Mouse (Mus musculus): ENCODE data around the gene B4galnt2. TPM values are rescaled to one million over a fixed set of nuclear protein-coding genes. Genes with fewer than 3 reads are reported as not detected.

B4galnt2 gene
- polyA plus RNA-seq, 1 experiment from 2014 or later = 0.49 TPM

GRCm38 (mm10) chr11:95826317-95827167 lies 88.1 kb downstream of the B4galnt2 start:
- 49% methylated on average over 6 of the region's 6 CpGs for WGBS
- H3K36me3 ChIP-seq = 0 out of 2 replicates have a peak, but pooled peaks cover 3% of the 10 kb centered on the region
- H3K4me1 ChIP-seq = peaks cover 47% of the 10 kb centered on the region
- no peak overlapping the region for H3K4me3 ChIP-seq
- peak; percentile 52 for DNase-seq (ENCODE audit: low spot score)
- no peaks in the 10 kb centered on the region for H3K9me3 ChIP-seq
- H3K27ac ChIP-seq = no peak overlapping the region
- peaks cover 75% of the 10 kb centered on the region for H3K27me3 ChIP-seq (ENCODE audit: insufficient read depth, poor library complexity, severe bottlenecking)

- peaks cover 72% of the 10 kb centered on the region for H3K27me3 ChIP-seq (ENCODE audit: insufficient read depth, poor library complexity, severe bottlenecking)
- 50% methylated on average over 3 of the region's 3 CpGs for WGBS
- no peaks in the 10 kb centered on the region for H3K9me3 ChIP-seq
- 0 out of 2 replicates have a peak, but pooled peaks cover 3% of the 10 kb centered on the region for H3K36me3 ChIP-seq
- peak overlapping the region; percentile 82; the same call in 1 of the 2 replicates for H3K4me3 ChIP-seq
- no peak for DNase-seq (ENCODE audit: low spot score)
- no peak overlapping the region for H3K27ac ChIP-seq
- H3K4me1 ChIP-seq = peaks cover 37% of the 10 kb centered on the region
These were observed 89.1 kb downstream of the B4galnt2 start for GRCm38 (mm10) chr11:95825625-95826024.

- DNase-seq (ENCODE audit: low spot score) = peak; percentile 85
- Histone ChIP-seq H3K27ac (peak overlapping the region; percentile 92), H3K9me3 (no peaks in the 10 kb centered on the region), H3K4me1 (peaks cover 30% of the 10 kb centered on the region), H3K4me3 (peak overlapping the region; percentile 82), H3K27me3 (ENCODE audit: insufficient read depth, poor library complexity, severe bottlenecking) (peaks cover 64% of the 10 kb centered on the region), H3K36me3 (0 out of 2 replicates have a peak, but pooled peaks cover 3% of the 10 kb centered on the region)
- WGBS = 2% methylated on average over 11 of the region's 11 CpGs
These were observed 89.8 kb downstream of the B4galnt2 start for GRCm38 (mm10) chr11:95824877-95825243.

- WGBS = under 1% methylated on average over 78 of the region's 78 CpGs
- peaks cover 25% of the 10 kb centered on the region for H3K4me1 ChIP-seq
- no peaks in the 10 kb centered on the region for H3K9me3 ChIP-seq
- DNase-seq (ENCODE audit: low spot score) = peak; percentile 95
- peaks cover 58% of the 10 kb centered on the region for H3K27me3 ChIP-seq (ENCODE audit: insufficient read depth, poor library complexity, severe bottlenecking)
- H3K36me3 ChIP-seq = no peaks in the 10 kb centered on the region
- peak within 1 kb of the TSS; percentile 82 for H3K4me3 ChIP-seq
- H3K27ac ChIP-seq = peak within 1 kb of the TSS; percentile 92
These were observed 90.4 kb downstream of the B4galnt2 start, which contains the start of gene Phospho1 for GRCm38 (mm10) chr11:95824071-95824876. Gene Phospho1 (plus strand): TSS chr11:95824499.

- H3K27me3 ChIP-seq (ENCODE audit: insufficient read depth, poor library complexity, severe bottlenecking) = peaks cover 44% of the 10 kb centered on the region
- WGBS = 88% methylated on average over 4 of the region's 4 CpGs
- no peaks in the 10 kb centered on the region for H3K9me3 ChIP-seq
- H3K4me3 ChIP-seq = no peak overlapping the region
- no peak overlapping the region for H3K27ac ChIP-seq
- peaks cover 25% of the 10 kb centered on the region for H3K4me1 ChIP-seq
- DNase-seq (ENCODE audit: low spot score) = no peak
- H3K36me3 ChIP-seq = no peaks in the 10 kb centered on the region
These were observed 92.3 kb downstream of the B4galnt2 start for GRCm38 (mm10) chr11:95822437-95822836.

- peaks cover 18% of the 10 kb centered on the region for H3K4me1 ChIP-seq
- H3K4me3 ChIP-seq = no peak overlapping the region
- no peaks in the 10 kb centered on the region for H3K9me3 ChIP-seq
- WGBS = 76% methylated on average over 3 of the region's 3 CpGs
- no peak for DNase-seq (ENCODE audit: low spot score)
- no peaks in the 10 kb centered on the region for H3K36me3 ChIP-seq
- H3K27ac ChIP-seq = no peak overlapping the region
- H3K27me3 ChIP-seq (ENCODE audit: insufficient read depth, poor library complexity, severe bottlenecking) = peaks cover 36% of the 10 kb centered on the region
These were observed 93.2 kb downstream of the B4galnt2 start for GRCm38 (mm10) chr11:95821511-95821910.

DNA sequence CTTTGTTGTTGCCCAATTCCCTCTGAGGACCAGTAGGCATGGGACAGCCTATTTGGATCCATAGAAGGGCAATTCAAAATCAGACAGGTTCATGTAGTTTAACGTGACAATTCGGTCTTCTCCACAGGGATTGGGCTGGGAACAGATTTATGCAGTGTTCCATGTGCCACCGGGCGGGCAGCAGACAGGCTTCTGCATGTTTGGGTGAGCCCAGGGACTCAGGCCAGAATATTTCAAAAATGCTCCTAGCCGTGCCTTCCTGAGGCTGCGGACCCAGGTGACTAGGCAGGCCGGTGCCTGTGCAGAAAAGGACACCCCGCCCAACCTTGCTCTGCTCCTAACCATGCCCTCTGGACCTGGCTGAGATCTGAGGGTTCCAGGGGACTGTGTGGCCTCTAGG lies 95.6 kb downstream of the B4galnt2 start:
- H3K4me1 ChIP-seq = peaks cover 9% of the 10 kb centered on the region
- DNase-seq (ENCODE audit: low spot score) = no peak
- H3K27ac ChIP-seq = no peak overlapping the region
- peaks cover 20% of the 10 kb centered on the region for H3K27me3 ChIP-seq (ENCODE audit: insufficient read depth, poor library complexity, severe bottlenecking)
- WGBS = 89% methylated on average over 8 of the region's 8 CpGs
- no peaks in the 10 kb centered on the region for H3K36me3 ChIP-seq
- H3K9me3 ChIP-seq = no peaks in the 10 kb centered on the region
- H3K4me3 ChIP-seq = no peak overlapping the region

Small RNAs within 50 kb of the gene (microRNA-seq; reads per million reads assigned to microRNA genes)
- 2.5 reads per million, percentile 2 among the genes with 10 or more reads in this experiment for gene Mir3063

Other genes starting within 250 kb of the B4galnt2 start
- gene Phb, start 247.9 kb downstream of the B4galnt2 start, polyA plus RNA-seq (2016; fragmentation: Nextera tagmentation; extraction: Ambion mirVana) = 320 and 328 TPM in 2 replicates
- gene Zfp652, start 202.2 kb downstream of the B4galnt2 start, polyA plus RNA-seq (2016; fragmentation: Nextera tagmentation; extraction: Ambion mirVana) = 11.7 and 14.2 TPM in 2 replicates
- 0.97 and 1.9 TPM in 2 replicates for gene B130006D01Rik, start 191.3 kb downstream of the B4galnt2 start, polyA plus RNA-seq (2016; fragmentation: Nextera tagmentation; extraction: Ambion mirVana)
- gene Phospho1, start 90.4 kb downstream of the B4galnt2 start, polyA plus RNA-seq (2016; fragmentation: Nextera tagmentation; extraction: Ambion mirVana) = 0.31 and 0.42 TPM in 2 replicates
- gene Gngt2, start 77.7 kb downstream of the B4galnt2 start, polyA plus RNA-seq (2016; fragmentation: Nextera tagmentation; extraction: Ambion mirVana) = 43.2 and 60.8 TPM in 2 replicates
- gene Abi3, start 72.4 kb downstream of the B4galnt2 start, polyA plus RNA-seq (2016; fragmentation: Nextera tagmentation; extraction: Ambion mirVana) = 26.6 and 32.4 TPM in 2 replicates
- 88.7 and 107 TPM in 2 replicates for gene Igf2bp1, start 91.0 kb upstream of the B4galnt2 start, polyA plus RNA-seq (2016; fragmentation: Nextera tagmentation; extraction: Ambion mirVana)
- gene Gip, start 109.7 kb upstream of the B4galnt2 start, polyA plus RNA-seq (2016; fragmentation: Nextera tagmentation; extraction: Ambion mirVana) = not detected in 2 replicates
- gene Snf8, start 120.0 kb upstream of the B4galnt2 start, polyA plus RNA-seq (2016; fragmentation: Nextera tagmentation; extraction: Ambion mirVana) = 88.3 and 102 TPM in 2 replicates
- 35.2 and 44.4 TPM in 2 replicates for gene Ube2z, start 150.5 kb upstream of the B4galnt2 start, polyA plus RNA-seq (2016; fragmentation: Nextera tagmentation; extraction: Ambion mirVana)
- 1,240 and 1,624 TPM in 2 replicates for gene Atp5g1, start 160.8 kb upstream of the B4galnt2 start, polyA plus RNA-seq (2016; fragmentation: Nextera tagmentation; extraction: Ambion mirVana)
- 0.13 TPM in 1 of 2 replicates, not detected in the other for gene Calcoco2, start 197.1 kb upstream of the B4galnt2 start, polyA plus RNA-seq (2016; fragmentation: Nextera tagmentation; extraction: Ambion mirVana)
- not detected in 2 replicates for gene Ttll6, start 218.9 kb upstream of the B4galnt2 start, polyA plus RNA-seq (2016; fragmentation: Nextera tagmentation; extraction: Ambion mirVana)

All from heart, embryonic 10.5 days (tissue).